Mouse (Mus musculus) neural tube, embryonic 11.5 days (tissue): ENCODE measurements at regions not wholly inside any gene's neighbourhood (a gene's known extent, or its start where the extent isn't known, plus 50 kb on each side); places are given as distances from the start of the nearest gene placed in this dataset.

Experiments used
- ATAC-seq: fragments of 200-750 bp; cut with Nextera tagmentation; 2 replicates; pipeline ENCODE4 v1.8.0; 2017; ENCODE audit warnings: moderate number of reproducible peaks, mild to moderate bottlenecking, moderate TSS enrichment, moderate library complexity; ENCODE audit not compliant: insufficient read depth, low FRiP score, low TSS enrichment
- DNase-seq: peaks from one replicate; pipeline ENCODE4 v3.0.0-alpha.2; 2015; ENCODE audit warnings: low spot score
- H3K27ac ChIP-seq: fragments of 300-500 bp; sonication (generic); 2 replicates; pipeline ENCODE4 v1.5.1; 2014; ENCODE audit warnings: low read depth, mild to moderate bottlenecking, low read length
- H3K27me3 ChIP-seq: fragments of 300-500 bp; sonication (generic); 2 replicates; pipeline ENCODE4 v1.6.1; 2014; ENCODE audit warnings: mild to moderate bottlenecking, low read length, mixed read lengths; ENCODE audit not compliant: control insufficient read depth, insufficient read depth
- H3K36me3 ChIP-seq: fragments of 300-500 bp; sonication (generic); 2 replicates; pipeline ENCODE4 v1.6.1; 2014; ENCODE audit warnings: mild to moderate bottlenecking, low read length, moderate library complexity, mixed read lengths; ENCODE audit not compliant: control insufficient read depth, insufficient read depth
- H3K4me1 ChIP-seq: fragments of 300-500 bp; sonication (generic); 2 replicates; pipeline ENCODE4 v1.6.1; 2014; ENCODE audit warnings: low read length, mixed read lengths; ENCODE audit not compliant: control insufficient read depth, insufficient read depth
- H3K4me2 ChIP-seq: fragments of 300-500 bp; sonication (generic); 2 replicates; pipeline ENCODE4 v1.6.1; 2014; ENCODE audit warnings: low read depth, mild to moderate bottlenecking, moderate library complexity
- H3K4me3 ChIP-seq: fragments of 300-500 bp; sonication (generic); 2 replicates; pipeline ENCODE4 v1.5.1; 2014; ENCODE audit warnings: low read depth, low read length
- H3K9ac ChIP-seq: fragments of 300-500 bp; sonication (generic); 2 replicates; pipeline ENCODE4 v1.6.1; 2014; ENCODE audit warnings: mild to moderate bottlenecking, low read length
- H3K9me3 ChIP-seq: fragments of 300-500 bp; sonication (generic); 2 replicates; pipeline ENCODE4 v1.6.1; 2016; ENCODE audit warnings: low read length; ENCODE audit not compliant: control insufficient read depth
- WGBS: fragments of 180-500 bp; shearing (Covaris S2); extraction: QIAGEN DNeasy Blood & Tissue Kit; methylation state at CpG from one replicate; pipeline ENCODE4 v1.1.7; 2014; 5-methylcytosine and 5-hydroxymethylcytosine counted together

- ATAC-seq (no peak), DNase-seq (no peak)
- no peaks in the 10 kb centered on the region for H3K4me1 ChIP-seq
- no peak overlapping the region for H3K4me2 ChIP-seq
- H3K9me3 ChIP-seq, result no peaks in the 10 kb centered on the region
- 87% methylated on average over 2 of the region's 2 CpGs for WGBS
- no peak overlapping the region for H3K27ac ChIP-seq
- H3K27me3 ChIP-seq, result no peaks in the 10 kb centered on the region
- H3K9ac ChIP-seq, result no peak overlapping the region
- no peak overlapping the region for H3K4me3 ChIP-seq
- no peaks in the 10 kb centered on the region for H3K36me3 ChIP-seq
Observed at GRCm38 (mm10) chr1:128858661-128859060, 266.6 kb upstream of the Cxcr4 start.

- Histone ChIP-seq H3K9me3 (no peaks in the 10 kb centered on the region), H3K9ac (no peak overlapping the region), H3K27me3 (no peaks in the 10 kb centered on the region), H3K27ac (no peak overlapping the region), H3K4me3 (no peak overlapping the region), H3K4me2 (no peak overlapping the region), H3K4me1 (no peaks in the 10 kb centered on the region), H3K36me3 (no peaks in the 10 kb centered on the region)
- ATAC-seq, result no peak
- no peak for DNase-seq
- WGBS, result 53% methylated on average over 2 of the region's 2 CpGs
Observed at GRCm38 (mm10) chr1:128856933-128857332, 264.8 kb upstream of the Cxcr4 start.

GRCm38 (mm10) chr1:128854649-128855048, 262.6 kb upstream of the Cxcr4 start:
- ATAC-seq (no peak), DNase-seq (no peak)

DNA sequence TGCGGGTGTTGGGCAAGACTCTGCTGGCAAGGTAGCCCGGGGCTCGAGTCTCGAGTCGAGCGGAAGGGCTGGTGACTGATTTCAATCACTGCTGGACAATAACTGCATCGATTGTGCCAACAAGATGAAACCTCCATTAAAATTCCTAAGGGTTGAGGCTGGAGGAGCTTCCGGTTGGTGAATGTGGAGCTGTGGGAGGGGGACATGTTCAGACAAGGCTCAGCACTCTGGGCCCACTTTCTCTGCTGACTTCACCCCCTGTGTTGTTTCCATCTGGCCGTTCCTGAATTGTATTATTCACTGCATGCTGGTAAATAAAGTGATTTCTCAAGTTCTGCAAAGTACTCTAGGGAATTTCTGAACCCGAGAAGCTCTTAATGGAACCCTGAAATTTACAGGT, 261.2 kb upstream of the Cxcr4 start:
- no peak overlapping the region for H3K27ac ChIP-seq
- H3K9ac ChIP-seq, result no peak overlapping the region
- DNase-seq, result no peak
- no peak overlapping the region for H3K4me3 ChIP-seq
- WGBS, result 91% methylated on average over 9 of the region's 10 CpGs
- no peak overlapping the region for H3K4me2 ChIP-seq
- H3K36me3 ChIP-seq, result no peaks in the 10 kb centered on the region
- H3K27me3 ChIP-seq, result no peaks in the 10 kb centered on the region
- ATAC-seq, result no peak
- H3K4me1 ChIP-seq, result no peaks in the 10 kb centered on the region
- no peaks in the 10 kb centered on the region for H3K9me3 ChIP-seq

More at GRCm38 (mm10) chr1:128854649-128855048, 262.6 kb upstream of the Cxcr4 start:
- no peak overlapping the region for H3K27ac ChIP-seq
- no peak overlapping the region for H3K9ac ChIP-seq
- no peak overlapping the region for H3K4me3 ChIP-seq
- H3K4me2 ChIP-seq, result no peak overlapping the region
- no peaks in the 10 kb centered on the region for H3K9me3 ChIP-seq
- no peaks in the 10 kb centered on the region for H3K4me1 ChIP-seq
- WGBS, result 67% methylated on average over 9 of the region's 9 CpGs
- H3K27me3 ChIP-seq, result no peaks in the 10 kb centered on the region
- no peaks in the 10 kb centered on the region for H3K36me3 ChIP-seq

GRCm38 (mm10) chr1:128837361-128837760, 245.3 kb upstream of the Cxcr4 start:
- ATAC-seq (no peak), DNase-seq (no peak)
- Histone ChIP-seq H3K27ac (no peak overlapping the region), H3K27me3 (no peaks in the 10 kb centered on the region), H3K4me3 (no peak overlapping the region), H3K4me1 (no peaks in the 10 kb centered on the region), H3K36me3 (no peaks in the 10 kb centered on the region), H3K9me3 (no peaks in the 10 kb centered on the region), H3K4me2 (no peak overlapping the region), H3K9ac (no peak overlapping the region)
- 82% methylated on average over 4 of the region's 4 CpGs for WGBS

DNA sequence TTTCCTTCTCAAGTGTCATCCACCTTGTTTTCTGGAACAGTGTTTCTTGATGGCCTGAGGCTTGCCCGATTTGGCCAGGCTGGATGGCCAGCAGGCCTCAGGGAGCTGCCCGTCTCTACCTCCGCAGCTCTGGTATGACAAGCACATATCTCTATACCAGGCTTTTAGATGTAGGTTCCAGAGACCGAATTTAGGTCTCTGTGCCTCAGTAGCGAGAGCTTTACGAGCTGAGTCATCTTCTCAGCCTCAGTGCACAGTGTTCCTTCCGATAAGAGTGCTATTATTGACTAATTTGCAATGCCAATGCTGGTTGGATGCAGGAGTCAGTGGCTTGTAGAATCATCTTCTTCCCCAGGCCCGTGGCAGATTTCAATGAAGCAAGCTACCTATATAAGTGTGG, 243.4 kb upstream of the Cxcr4 start:
- no peak for ATAC-seq
- Histone ChIP-seq H3K4me2 (no peak overlapping the region), H3K36me3 (no peaks in the 10 kb centered on the region), H3K9ac (no peak overlapping the region), H3K27me3 (no peaks in the 10 kb centered on the region), H3K27ac (no peak overlapping the region), H3K4me3 (no peak overlapping the region), H3K9me3 (no peaks in the 10 kb centered on the region), H3K4me1 (no peaks in the 10 kb centered on the region; the same call in 1 of the 2 replicates)
- 91% methylated on average over 8 of the region's 8 CpGs for WGBS
- DNase-seq, result no peak

GRCm38 (mm10) chr1:128833096-128833715, 241.1 kb upstream of the Cxcr4 start:
- no peaks in the 10 kb centered on the region; the same call in 1 of the 2 replicates for H3K4me1 ChIP-seq
- DNase-seq (no peak), ATAC-seq (no peak)
- no peak overlapping the region for H3K4me2 ChIP-seq
- WGBS, result 35% methylated on average over 11 of the region's 11 CpGs
- no peaks in the 10 kb centered on the region for H3K9me3 ChIP-seq
- H3K27me3 ChIP-seq, result no peaks in the 10 kb centered on the region
- H3K4me3 ChIP-seq, result no peak overlapping the region
- no peak overlapping the region for H3K27ac ChIP-seq
- no peaks in the 10 kb centered on the region for H3K36me3 ChIP-seq
- no peak overlapping the region for H3K9ac ChIP-seq

DNA sequence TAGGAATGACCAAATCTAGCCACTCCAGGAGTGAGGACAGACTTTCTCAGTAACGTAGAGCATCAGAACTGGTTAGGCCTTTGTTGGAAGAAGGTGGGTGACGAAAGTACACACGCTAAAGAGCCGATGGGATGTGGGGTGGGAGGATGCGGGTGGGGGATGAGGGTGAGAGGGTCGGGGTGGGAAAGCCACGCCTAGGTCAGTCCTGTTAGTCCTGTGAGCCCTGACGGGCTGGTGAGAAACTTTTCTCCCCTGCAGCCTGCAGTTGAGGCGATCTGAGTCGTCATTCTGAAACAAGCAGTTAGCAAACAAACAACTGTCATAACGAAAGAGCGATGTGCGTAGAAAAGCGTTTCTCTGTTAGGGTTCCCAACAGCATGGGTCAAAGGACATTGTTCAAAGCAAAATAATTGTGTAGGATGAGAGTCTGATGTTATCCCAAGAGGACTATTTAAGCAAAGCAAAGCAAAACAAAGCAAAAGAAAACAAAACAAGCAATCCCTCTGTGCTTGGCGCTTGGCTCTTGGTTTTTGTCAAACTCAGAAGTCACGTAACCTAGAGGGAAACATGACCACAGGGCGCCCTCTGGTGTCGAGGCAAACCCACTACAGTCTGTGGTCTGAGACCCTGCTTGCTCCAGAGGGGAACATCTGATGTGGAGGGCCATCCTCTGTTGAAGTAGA, 240.2 kb upstream of the Cxcr4 start:
- Histone ChIP-seq H3K9ac (no peak overlapping the region), H3K4me3 (no peak overlapping the region), H3K9me3 (no peaks in the 10 kb centered on the region), H3K36me3 (no peaks in the 10 kb centered on the region), H3K4me1 (no peaks in the 10 kb centered on the region; the same call in 1 of the 2 replicates), H3K27ac (no peak overlapping the region), H3K27me3 (no peaks in the 10 kb centered on the region), H3K4me2 (peak overlapping the region; percentile 26)
- ATAC-seq (peak; percentile 73), DNase-seq (peak; percentile 81)
- 32% methylated on average over 18 of the region's 18 CpGs for WGBS

- WGBS, result 95% methylated on average over 8 of the region's 8 CpGs
- H3K27me3 ChIP-seq, result no peaks in the 10 kb centered on the region
- no peak for ATAC-seq
Observed at GRCm38 (mm10) chr1:128830671-128831240, 238.7 kb upstream of the Cxcr4 start.

More at GRCm38 (mm10) chr1:128830671-128831240, 238.7 kb upstream of the Cxcr4 start:
- Histone ChIP-seq H3K4me1 (no peaks in the 10 kb centered on the region; the same call in 1 of the 2 replicates), H3K36me3 (no peaks in the 10 kb centered on the region), H3K4me3 (no peak overlapping the region), H3K9ac (no peak overlapping the region), H3K27ac (no peak overlapping the region), H3K9me3 (no peaks in the 10 kb centered on the region), H3K4me2 (no peak overlapping the region)
- DNase-seq, result no peak
